Mouse (Mus musculus): ENCODE data around the gene Gm21981. TPM values are rescaled to one million over a fixed set of nuclear protein-coding genes. Genes with fewer than 3 reads are reported as not detected.

Gene Gm21981
- polyA plus RNA-seq, 1 experiment from 2014 or later: 4.8 TPM

- Histone ChIP-seq H3K36me3 (replicated peaks; ENCODE audit: control insufficient read depth, insufficient read depth) (peaks cover 75% of the 10 kb centered on the region), H3K4me2 (replicated peaks) (no peak overlapping the region), H3K4me1 (replicated peaks; ENCODE audit: control insufficient read depth, insufficient read depth, low read length) (no peaks in the 10 kb centered on the region), H3K9ac (no peak overlapping the region), H3K27me3 (ENCODE audit: control insufficient read depth, insufficient read depth, low read length) (no peaks in the 10 kb centered on the region), H3K9me3 (ENCODE audit: control insufficient read depth, low read length) (no peaks in the 10 kb centered on the region), H3K4me3 (replicated peaks; ENCODE audit: low read length) (no peak overlapping the region), H3K27ac (no peak overlapping the region)
- no peak for ATAC-seq (ENCODE audit: low FRiP score)
- no peak for DNase-seq (ENCODE audit: low spot score)
- WGBS: 95% methylated on average over 5 of the region's 5 CpGs
Observed at GRCm38 (mm10) chr17:47678238-47678637, 16.0 kb downstream of the Gm21981 start.

- Histone ChIP-seq H3K36me3 (replicated peaks; ENCODE audit: control insufficient read depth, insufficient read depth) (peaks cover 58% of the 10 kb centered on the region), H3K27me3 (ENCODE audit: control insufficient read depth, insufficient read depth, low read length) (0 out of 2 replicates have a peak, but pooled peaks cover 5% of the 10 kb centered on the region), H3K4me1 (replicated peaks; ENCODE audit: control insufficient read depth, insufficient read depth, low read length) (peaks cover 6% of the 10 kb centered on the region; the same call in 1 of the 2 replicates), H3K4me3 (replicated peaks; ENCODE audit: low read length) (no peak overlapping the region), H3K27ac (no peak overlapping the region), H3K9ac (no peak overlapping the region), H3K9me3 (ENCODE audit: control insufficient read depth, low read length) (no peaks in the 10 kb centered on the region), H3K4me2 (replicated peaks) (no peak overlapping the region)
- no peak for ATAC-seq (ENCODE audit: low FRiP score)
- 18% methylated on average over 9 of the region's 9 CpGs for WGBS
- peak; percentile 93 for DNase-seq (ENCODE audit: low spot score)
Observed at GRCm38 (mm10) chr17:47676581-47676980, 17.7 kb downstream of the Gm21981 start.

- Histone ChIP-seq H3K36me3 (replicated peaks; ENCODE audit: control insufficient read depth, insufficient read depth) (peaks cover 19% of the 10 kb centered on the region), H3K9me3 (ENCODE audit: control insufficient read depth, low read length) (no peaks in the 10 kb centered on the region), H3K27me3 (ENCODE audit: control insufficient read depth, insufficient read depth, low read length) (0 out of 2 replicates have a peak, but pooled peaks cover 5% of the 10 kb centered on the region), H3K27ac (no peak overlapping the region), H3K9ac (peak overlapping the region; percentile 45; the same call in 1 of the 2 replicates), H3K4me3 (replicated peaks; ENCODE audit: low read length) (peak overlapping the region; percentile 27), H3K4me2 (replicated peaks) (peak overlapping the region; percentile 68), H3K4me1 (replicated peaks; ENCODE audit: control insufficient read depth, insufficient read depth, low read length) (peaks cover 13% of the 10 kb centered on the region)
- DNase-seq (ENCODE audit: low spot score) (peak; percentile 64), ATAC-seq (ENCODE audit: low FRiP score) (peak; percentile 57)
- 4% methylated on average over 68 of the region's 68 CpGs for WGBS
Observed at GRCm38 (mm10) chr17:47672311-47673111, 21.7 kb downstream of the Gm21981 start.

- WGBS: 15% methylated on average over 14 of the region's 14 CpGs
Observed at GRCm38 (mm10) chr17:47671988-47672310, 22.3 kb downstream of the Gm21981 start.

GRCm38 (mm10) chr17:47669166-47669565, 25.1 kb downstream of the Gm21981 start:
- no peak for DNase-seq (ENCODE audit: low spot score)
- H3K27ac ChIP-seq: no peak overlapping the region

More at GRCm38 (mm10) chr17:47671988-47672310, 22.3 kb downstream of the Gm21981 start:
- 0 out of 2 replicates have a peak, but pooled peaks cover 5% of the 10 kb centered on the region for H3K27me3 ChIP-seq (ENCODE audit: control insufficient read depth, insufficient read depth, low read length)
- no peak overlapping the region for H3K27ac ChIP-seq
- peak overlapping the region; percentile 68 for H3K4me2 ChIP-seq (replicated peaks)
- peak overlapping the region; percentile 27 for H3K4me3 ChIP-seq (replicated peaks; ENCODE audit: low read length)
- no peaks in the 10 kb centered on the region for H3K9me3 ChIP-seq (ENCODE audit: control insufficient read depth, low read length)
- ATAC-seq (ENCODE audit: low FRiP score): peak; percentile 46
- peaks cover 13% of the 10 kb centered on the region for H3K4me1 ChIP-seq (replicated peaks; ENCODE audit: control insufficient read depth, insufficient read depth, low read length)
- peaks cover 14% of the 10 kb centered on the region for H3K36me3 ChIP-seq (replicated peaks; ENCODE audit: control insufficient read depth, insufficient read depth)
- no peak for DNase-seq (ENCODE audit: low spot score)
- H3K9ac ChIP-seq: peak overlapping the region; percentile 45; the same call in 1 of the 2 replicates

GRCm38 (mm10) chr17:47664474-47664873, 29.8 kb downstream of the Gm21981 start:
- no peaks in the 10 kb centered on the region for H3K9me3 ChIP-seq (ENCODE audit: control insufficient read depth, low read length)
- peaks cover 6% of the 10 kb centered on the region for H3K4me1 ChIP-seq (replicated peaks; ENCODE audit: control insufficient read depth, insufficient read depth, low read length)
- H3K4me2 ChIP-seq (replicated peaks): no peak overlapping the region
- no peak overlapping the region for H3K27ac ChIP-seq
- H3K27me3 ChIP-seq (ENCODE audit: control insufficient read depth, insufficient read depth, low read length): no peaks in the 10 kb centered on the region
- WGBS: 83% methylated on average over 7 of the region's 7 CpGs
- no peak for DNase-seq (ENCODE audit: low spot score)
- H3K9ac ChIP-seq: no peak overlapping the region
- H3K4me3 ChIP-seq (replicated peaks; ENCODE audit: low read length): no peak overlapping the region
- 0 out of 2 replicates have a peak, but pooled peaks cover 1% of the 10 kb centered on the region for H3K36me3 ChIP-seq (replicated peaks; ENCODE audit: control insufficient read depth, insufficient read depth)
- no peak for ATAC-seq (ENCODE audit: low FRiP score)

More at GRCm38 (mm10) chr17:47669166-47669565, 25.1 kb downstream of the Gm21981 start:
- no peak overlapping the region for H3K9ac ChIP-seq
- no peak overlapping the region for H3K4me2 ChIP-seq (replicated peaks)
- no peak for ATAC-seq (ENCODE audit: low FRiP score)
- H3K9me3 ChIP-seq (ENCODE audit: control insufficient read depth, low read length): no peaks in the 10 kb centered on the region
- H3K36me3 ChIP-seq (replicated peaks; ENCODE audit: control insufficient read depth, insufficient read depth): no peaks in the 10 kb centered on the region; the same call in 1 of the 2 replicates
- WGBS: 44% methylated on average over 4 of the region's 4 CpGs
- peaks cover 13% of the 10 kb centered on the region for H3K4me1 ChIP-seq (replicated peaks; ENCODE audit: control insufficient read depth, insufficient read depth, low read length)
- no peak overlapping the region for H3K4me3 ChIP-seq (replicated peaks; ENCODE audit: low read length)
- 0 out of 2 replicates have a peak, but pooled peaks cover 5% of the 10 kb centered on the region for H3K27me3 ChIP-seq (ENCODE audit: control insufficient read depth, insufficient read depth, low read length)

GRCm38 (mm10) chr17:47663009-47663713, 31.1 kb downstream of the Gm21981 start:
- H3K36me3 ChIP-seq (replicated peaks; ENCODE audit: control insufficient read depth, insufficient read depth): 0 out of 2 replicates have a peak, but pooled peaks cover 4% of the 10 kb centered on the region
- no peak overlapping the region for H3K4me2 ChIP-seq (replicated peaks)
- H3K9ac ChIP-seq: no peak overlapping the region
- 26% methylated on average over 9 of the region's 9 CpGs for whole genome bisulfite sequencing
- DNase-seq (ENCODE audit: low spot score): no peak
- no peak overlapping the region for H3K27ac ChIP-seq
- H3K4me3 ChIP-seq (replicated peaks; ENCODE audit: low read length): no peak overlapping the region
- no peaks in the 10 kb centered on the region for H3K9me3 ChIP-seq (ENCODE audit: control insufficient read depth, low read length)
- H3K27me3 ChIP-seq (ENCODE audit: control insufficient read depth, insufficient read depth, low read length): no peaks in the 10 kb centered on the region
- no peaks in the 10 kb centered on the region for H3K4me1 ChIP-seq (replicated peaks; ENCODE audit: control insufficient read depth, insufficient read depth, low read length)
- no peak for ATAC-seq (ENCODE audit: low FRiP score)

GRCm38 (mm10) chr17:47658741-47659243, 35.5 kb downstream of the Gm21981 start:
- ATAC-seq (ENCODE audit: low FRiP score) (no peak), DNase-seq (ENCODE audit: low spot score) (no peak)
- H3K4me2 ChIP-seq (replicated peaks): no peak overlapping the region
- H3K9ac ChIP-seq: no peak overlapping the region
- no peaks in the 10 kb centered on the region for H3K9me3 ChIP-seq (ENCODE audit: control insufficient read depth, low read length)
- no peaks in the 10 kb centered on the region for H3K4me1 ChIP-seq (replicated peaks; ENCODE audit: control insufficient read depth, insufficient read depth, low read length)
- H3K4me3 ChIP-seq (replicated peaks; ENCODE audit: low read length): no peak overlapping the region
- peaks cover 13% of the 10 kb centered on the region; the same call in 1 of the 2 replicates for H3K36me3 ChIP-seq (replicated peaks; ENCODE audit: control insufficient read depth, insufficient read depth)
- H3K27ac ChIP-seq: no peak overlapping the region
- H3K27me3 ChIP-seq (ENCODE audit: control insufficient read depth, insufficient read depth, low read length): no peaks in the 10 kb centered on the region
- 85% methylated on average over 3 of the region's 3 CpGs for WGBS

- Histone ChIP-seq H3K27me3 (ENCODE audit: control insufficient read depth, insufficient read depth, low read length) (no peaks in the 10 kb centered on the region), H3K4me2 (replicated peaks) (no peak overlapping the region), H3K36me3 (replicated peaks; ENCODE audit: control insufficient read depth, insufficient read depth) (peaks cover 16% of the 10 kb centered on the region; the same call in 1 of the 2 replicates), H3K27ac (no peak overlapping the region), H3K4me3 (replicated peaks; ENCODE audit: low read length) (no peak overlapping the region), H3K9ac (no peak overlapping the region), H3K4me1 (replicated peaks; ENCODE audit: control insufficient read depth, insufficient read depth, low read length) (no peaks in the 10 kb centered on the region), H3K9me3 (ENCODE audit: control insufficient read depth, low read length) (no peaks in the 10 kb centered on the region)
- DNase-seq (ENCODE audit: low spot score) (no peak), ATAC-seq (ENCODE audit: low FRiP score) (no peak)
- 90% methylated on average over 4 of the region's 4 CpGs for whole genome bisulfite sequencing
Observed at GRCm38 (mm10) chr17:47657901-47658300, 36.4 kb downstream of the Gm21981 start.

All from hindbrain, embryonic 14.5 days (tissue).